Mouse (Mus musculus): ENCODE measurements around the gene Alox5ap.

Gene Alox5ap

DNA sequence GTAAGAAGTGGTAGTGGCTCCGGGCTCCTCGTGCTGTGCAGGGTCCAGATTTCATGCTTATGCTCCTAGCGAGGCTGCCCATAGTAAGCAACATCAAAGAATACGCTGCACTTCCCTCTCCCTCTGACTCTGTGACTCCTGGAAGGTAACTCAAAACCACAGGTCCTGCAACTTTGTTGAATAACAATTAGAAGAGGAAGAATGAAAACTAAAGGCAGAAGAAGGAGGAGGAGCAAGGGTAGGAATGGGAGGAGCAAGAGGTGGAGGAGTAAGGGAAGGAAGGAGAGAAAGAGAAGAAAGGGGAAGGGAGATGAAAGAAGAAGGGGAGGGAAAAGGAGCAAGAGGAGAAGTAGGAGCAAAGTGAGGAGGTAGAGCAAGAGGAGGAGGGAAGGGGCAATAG is at the start of gene Alox5ap:
Alox5ap (plus strand) TSS at position 363 of the 400 bp plus-strand sequence.
- no peak for DNase-seq (ENCODE audit: extremely low spot score)

GRCm38 (mm10) chr5:149215540-149215939 is 49.0 kb upstream of the Alox5ap start:
- DNase-seq (ENCODE audit: extremely low spot score): no peak

DNA sequence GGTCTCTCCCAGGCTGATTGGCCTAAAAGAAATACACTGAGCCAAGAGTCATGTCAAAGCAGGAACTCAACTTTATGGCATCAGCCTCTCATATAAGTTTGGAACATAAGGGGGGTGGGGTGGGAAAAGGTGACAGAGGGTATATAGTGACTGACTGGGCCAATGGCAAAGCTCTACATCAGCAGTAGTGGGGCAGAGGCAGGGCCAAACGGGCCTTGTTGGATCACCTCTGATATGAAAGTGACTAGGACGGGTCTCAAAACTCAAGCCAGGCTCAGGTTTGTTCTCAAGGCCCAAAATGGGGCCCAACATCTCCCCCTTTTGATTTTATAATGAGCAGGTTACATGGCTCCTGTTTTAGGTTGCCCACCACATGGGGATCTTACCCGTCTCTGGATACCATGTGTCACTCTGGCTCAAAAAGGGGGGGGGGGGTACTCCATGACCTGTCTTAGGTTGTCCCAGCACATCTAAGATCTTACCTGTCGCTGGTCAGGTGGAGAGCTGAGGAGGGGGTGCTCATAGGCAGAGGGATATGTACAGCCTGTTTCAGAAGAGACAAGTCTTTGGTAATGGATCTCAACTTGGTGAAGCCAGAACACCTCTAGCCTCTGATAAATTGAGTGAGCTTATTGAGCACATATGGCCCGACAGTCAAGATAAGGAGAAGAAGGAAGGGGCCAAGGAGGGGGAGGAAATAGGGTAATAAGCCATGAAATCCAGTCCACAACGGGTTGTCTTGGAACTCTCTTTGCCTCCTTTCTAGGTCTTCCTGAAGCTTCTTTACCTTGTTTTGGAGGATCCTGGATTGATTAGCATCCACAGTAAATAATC is 46.8 kb upstream of the Alox5ap start:
- no peak for DNase-seq (ENCODE audit: extremely low spot score)

DNA sequence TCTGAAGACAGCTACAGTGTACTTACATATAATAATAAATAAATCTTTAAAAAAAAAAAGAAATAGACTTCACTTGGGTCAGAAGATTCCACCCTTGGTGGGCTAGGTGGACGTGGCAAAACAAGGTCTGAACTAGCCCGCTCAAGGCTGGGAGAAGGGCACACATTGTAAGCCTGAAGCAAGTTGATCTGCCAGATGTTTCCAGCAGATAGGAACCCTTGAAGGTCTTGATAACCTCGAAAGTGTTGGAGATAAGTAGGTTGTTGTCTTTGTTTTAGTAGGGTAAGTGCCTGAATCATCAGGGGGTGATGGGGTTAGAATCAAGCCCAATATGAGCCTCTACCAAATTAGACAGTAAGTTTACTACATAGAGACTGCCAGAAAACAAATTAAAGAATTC is 45.1 kb upstream of the Alox5ap start:
- DNase-seq (ENCODE audit: extremely low spot score): no peak

GRCm38 (mm10) chr5:149221355-149221754 is 43.2 kb upstream of the Alox5ap start:
- no peak for DNase-seq (ENCODE audit: extremely low spot score)

DNA sequence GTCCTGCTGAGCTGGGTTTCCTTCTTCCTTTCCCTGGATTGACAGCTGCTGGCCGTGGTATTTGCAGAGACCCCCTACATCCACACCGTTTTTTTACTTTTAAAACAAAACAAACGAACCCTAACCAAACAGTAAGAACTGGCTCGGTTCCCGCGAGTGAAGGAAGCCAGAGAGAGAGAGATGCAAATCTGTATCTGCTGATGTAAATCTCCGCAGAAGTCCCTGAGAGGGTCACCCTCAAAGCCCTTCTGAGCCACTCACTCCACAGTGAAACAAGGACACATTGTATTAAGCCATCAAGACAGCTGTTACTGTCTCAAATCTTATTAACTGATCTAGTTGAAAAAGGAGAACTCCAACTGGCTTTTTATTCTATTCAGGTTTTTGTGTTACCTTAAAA is 39.9 kb upstream of the Alox5ap start:
- no peak for DNase-seq (ENCODE audit: extremely low spot score)

GRCm38 (mm10) chr5:149228700-149229618 is 35.6 kb upstream of the Alox5ap start:
- peak; percentile 100 for DNase-seq (ENCODE audit: extremely low spot score)

GRCm38 (mm10) chr5:149229619-149230339 is 34.8 kb upstream of the Alox5ap start:
- DNase-seq (ENCODE audit: extremely low spot score): no peak

DNA sequence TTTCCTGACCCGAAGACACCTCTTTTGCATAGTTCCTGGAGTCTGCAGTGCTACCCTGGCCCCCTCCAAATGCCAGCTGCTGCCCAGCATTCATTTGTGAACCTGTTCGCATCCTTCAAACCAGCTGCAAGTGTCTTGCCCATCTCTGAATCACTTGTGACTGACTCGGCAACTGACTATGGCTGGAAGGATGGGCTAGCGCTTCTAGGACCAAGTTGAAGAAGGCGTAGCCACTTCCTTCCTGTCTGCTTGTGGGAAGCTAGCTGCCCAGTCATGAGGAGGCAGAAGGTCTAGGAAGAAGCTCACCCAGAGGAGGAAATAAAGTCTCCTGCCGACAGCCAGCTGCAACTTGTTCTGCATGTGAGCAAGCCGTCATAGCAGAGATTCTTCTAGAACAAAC is 29.6 kb upstream of the Alox5ap start:
- no peak for DNase-seq (ENCODE audit: extremely low spot score)

- no peak for DNase-seq (ENCODE audit: extremely low spot score)
Observed at GRCm38 (mm10) chr5:149237221-149237950, 27.2 kb upstream of the Alox5ap start.

GRCm38 (mm10) chr5:149242467-149242866 is 22.1 kb upstream of the Alox5ap start:
- no peak for DNase-seq (ENCODE audit: extremely low spot score)

- DNase-seq (ENCODE audit: extremely low spot score): no peak
Observed at GRCm38 (mm10) chr5:149243053-149243452, 21.5 kb upstream of the Alox5ap start.

GRCm38 (mm10) chr5:149245391-149245964 is 19.1 kb upstream of the Alox5ap start:
- no peak for DNase-seq (ENCODE audit: extremely low spot score)

- DNase-seq (ENCODE audit: extremely low spot score): peak; percentile 42
Observed at GRCm38 (mm10) chr5:149245965-149246470, 18.5 kb upstream of the Alox5ap start.

- DNase-seq (ENCODE audit: extremely low spot score): no peak
Observed at GRCm38 (mm10) chr5:149247047-149247904, 17.3 kb upstream of the Alox5ap start.

DNA sequence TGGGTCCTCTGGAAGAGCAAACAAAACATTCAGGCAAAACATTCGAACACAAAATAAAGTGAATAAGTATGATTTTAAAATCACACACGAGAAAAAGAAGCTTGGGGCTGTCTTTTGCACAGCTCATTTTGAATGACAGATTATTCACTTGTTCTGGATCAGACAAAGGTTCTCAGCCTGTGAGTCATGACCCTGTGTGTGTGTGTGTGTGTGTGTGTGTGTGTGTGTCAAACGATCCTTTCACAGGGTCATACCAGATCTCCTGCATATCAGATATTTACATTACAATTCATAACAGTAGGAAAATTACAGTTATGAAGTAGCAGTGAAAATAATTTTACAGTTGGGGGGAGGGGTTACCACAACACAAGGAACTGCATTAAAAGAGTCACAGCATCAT is 12.3 kb upstream of the Alox5ap start:
- no peak for DNase-seq (ENCODE audit: extremely low spot score)

DNA sequence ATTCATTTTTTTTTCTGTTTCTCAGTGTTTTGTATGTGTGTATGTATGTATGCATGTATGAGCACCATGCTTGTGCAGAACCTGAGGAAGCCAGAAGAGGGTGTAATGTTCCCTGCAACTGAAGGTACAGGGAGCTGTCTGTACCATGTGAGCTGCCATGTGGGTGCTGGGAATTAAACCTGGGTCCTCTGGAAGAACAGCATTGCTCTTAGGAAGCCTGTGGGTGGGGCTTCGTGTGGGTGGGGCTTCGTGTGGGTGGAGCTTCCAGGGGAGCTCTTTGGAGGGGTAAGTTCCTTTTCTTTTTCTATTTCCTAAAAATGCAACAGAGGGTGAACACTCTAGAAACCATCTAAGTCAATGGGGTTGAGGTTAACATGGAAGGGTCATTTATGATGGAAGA is 11.1 kb upstream of the Alox5ap start:
- no peak for DNase-seq (ENCODE audit: extremely low spot score)

DNA sequence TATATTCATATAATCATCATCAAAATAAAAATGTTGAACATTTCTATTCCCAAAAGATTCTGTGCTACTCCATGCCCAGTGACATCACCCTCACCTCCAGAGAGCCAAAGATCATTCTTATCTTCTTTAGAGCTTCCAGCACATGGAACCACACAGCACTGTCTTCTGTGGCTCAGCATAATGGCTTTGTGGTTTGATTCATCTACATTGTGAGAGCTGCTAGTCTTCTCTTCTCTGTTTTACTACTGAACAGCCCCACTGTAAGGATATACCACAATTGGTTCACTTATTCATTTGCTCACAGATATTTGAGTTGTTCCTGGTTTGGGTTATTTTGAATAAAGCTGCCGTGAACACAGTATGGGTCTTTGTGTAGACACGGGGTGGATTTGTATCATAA is 9.0 kb upstream of the Alox5ap start:
- no peak for DNase-seq (ENCODE audit: extremely low spot score)

- DNase-seq (ENCODE audit: extremely low spot score): peak; percentile 25
Observed at GRCm38 (mm10) chr5:149257518-149258281, 6.9 kb upstream of the Alox5ap start.

All from embryo, embryonic 9.5 days (tissue).